Mouse (Mus musculus): ENCODE measurements around the gene Samsn1. TPM values are rescaled to one million over a fixed set of nuclear protein-coding genes. Genes with fewer than 3 reads are reported as not detected.

Gene Samsn1
- total RNA-seq (2012; rRNA removed) = 0.27 TPM in 1 of 2 replicates, not detected in the other

- no peak for TF ChIP-seq HCFC1 (IDR thresholded peaks at IDR 0.05; ENCODE audit: borderline replicate concordance, insufficient read depth, low read length)
- Histone ChIP-seq H3K9ac (ENCODE audit: insufficient read depth, low read depth, low read length, poor library complexity, severe bottlenecking) (no peak within 1 kb of the TSS), H3K4me3 (ENCODE audit: insufficient read depth in 1 of 2, low read depth in 1 of 2, low read length in 2 of 2, poor library complexity in 1 of 2, severe bottlenecking in 1 of 2) (no peak within 1 kb of the TSS), H3K4me1 (ENCODE audit: control insufficient read depth in 2 of 2, insufficient read depth in 2 of 2, low read length in 2 of 2, poor library complexity in 1 of 2) (no peaks in the 10 kb centered on the region), H3K27ac (ENCODE audit: insufficient read depth, low read depth, low read length, poor library complexity, severe bottlenecking) (no peak within 1 kb of the TSS), H3K36me3 (ENCODE audit: control insufficient read depth, insufficient read depth, low read length, poor library complexity, severe bottlenecking) (no peaks in the 10 kb centered on the region), H3K9me3 (ENCODE audit: control insufficient read depth, insufficient read depth, low read depth, low read length) (no peaks in the 10 kb centered on the region)
- in situ Hi-C loops (cut with MboI; ENCODE audit: low sequenced_read_pairs in 2 of 2, unreplicated experiment in 2 of 2) = no loop called here
- no peak for DNase-seq (ENCODE audit: low read depth, low spot score)
Observed at GRCm38 (mm10) chr16:76022181-76022580, at the start of gene Samsn1. Samsn1 (minus strand) TSS chr16:76022281.

- H3K4me1 ChIP-seq (ENCODE audit: control insufficient read depth in 2 of 2, insufficient read depth in 2 of 2, low read length in 2 of 2, poor library complexity in 1 of 2) = no peaks in the 10 kb centered on the region
Observed at GRCm38 (mm10) chr16:76066082-76066635, 44.1 kb upstream of the Samsn1 start.

GRCm38 (mm10) chr16:76054976-76055375 is 32.9 kb upstream of the Samsn1 start:
- peaks cover 4% of the 10 kb centered on the region; the same call in 1 of the 2 replicates for H3K9me3 ChIP-seq (ENCODE audit: control insufficient read depth, insufficient read depth, low read depth, low read length)
- in situ Hi-C loops (cut with MboI; ENCODE audit: low sequenced_read_pairs in 2 of 2, unreplicated experiment in 2 of 2) = no loop called here
- TF ChIP-seq ZNF384 (IDR thresholded peaks at IDR 0.05; ENCODE audit: low read depth, low read length) (no peak), HCFC1 (IDR thresholded peaks at IDR 0.05; ENCODE audit: borderline replicate concordance, insufficient read depth, low read length) (no peak), ZC3H11A (IDR thresholded peaks at IDR 0.05; ENCODE audit: borderline replicate concordance, low read depth, low read length) (no peak), CHD2 (IDR thresholded peaks at IDR 0.05; ENCODE audit: low read depth, low read length) (no peak), MAFK (IDR thresholded peaks at IDR 0.05; ENCODE audit: insufficient read depth, low read depth, low read length) (no peak)
- no peak overlapping the region for H3K4me3 ChIP-seq (ENCODE audit: insufficient read depth in 1 of 2, low read depth in 1 of 2, low read length in 2 of 2, poor library complexity in 1 of 2, severe bottlenecking in 1 of 2)
- no peaks in the 10 kb centered on the region for H3K4me1 ChIP-seq (ENCODE audit: control insufficient read depth in 2 of 2, insufficient read depth in 2 of 2, low read length in 2 of 2, poor library complexity in 1 of 2)
- no peaks in the 10 kb centered on the region for H3K36me3 ChIP-seq (ENCODE audit: control insufficient read depth, insufficient read depth, low read length, poor library complexity, severe bottlenecking)
- no peak for DNase-seq (ENCODE audit: low read depth, low spot score)
- H3K27ac ChIP-seq (ENCODE audit: insufficient read depth, low read depth, low read length, poor library complexity, severe bottlenecking) = no peak overlapping the region
- H3K9ac ChIP-seq (ENCODE audit: insufficient read depth, low read depth, low read length, poor library complexity, severe bottlenecking) = no peak overlapping the region

More at GRCm38 (mm10) chr16:76066082-76066635, 44.1 kb upstream of the Samsn1 start:
- TF ChIP-seq CHD2 (IDR thresholded peaks at IDR 0.05; ENCODE audit: low read depth, low read length) (no peak), MAFK (IDR thresholded peaks at IDR 0.05; ENCODE audit: insufficient read depth, low read depth, low read length) (no peak), HCFC1 (IDR thresholded peaks at IDR 0.05; ENCODE audit: borderline replicate concordance, insufficient read depth, low read length) (no peak), ZC3H11A (IDR thresholded peaks at IDR 0.05; ENCODE audit: borderline replicate concordance, low read depth, low read length) (no peak), ZNF384 (IDR thresholded peaks at IDR 0.05; ENCODE audit: low read depth, low read length) (no peak)
- no peaks in the 10 kb centered on the region for H3K9me3 ChIP-seq (ENCODE audit: control insufficient read depth, insufficient read depth, low read depth, low read length)
- H3K27ac ChIP-seq (ENCODE audit: insufficient read depth, low read depth, low read length, poor library complexity, severe bottlenecking) = no peak overlapping the region
- no peak overlapping the region for H3K4me3 ChIP-seq (ENCODE audit: insufficient read depth in 1 of 2, low read depth in 1 of 2, low read length in 2 of 2, poor library complexity in 1 of 2, severe bottlenecking in 1 of 2)
- no peaks in the 10 kb centered on the region for H3K36me3 ChIP-seq (ENCODE audit: control insufficient read depth, insufficient read depth, low read length, poor library complexity, severe bottlenecking)
- H3K9ac ChIP-seq (ENCODE audit: insufficient read depth, low read depth, low read length, poor library complexity, severe bottlenecking) = no peak overlapping the region
- no peak for DNase-seq (ENCODE audit: low read depth, low spot score)
- in situ Hi-C loops (cut with MboI; ENCODE audit: low sequenced_read_pairs in 2 of 2, unreplicated experiment in 2 of 2) = no loop called here

GRCm38 (mm10) chr16:76054079-76054478 is 32.0 kb upstream of the Samsn1 start:
- peaks cover 4% of the 10 kb centered on the region; the same call in 1 of the 2 replicates for H3K9me3 ChIP-seq (ENCODE audit: control insufficient read depth, insufficient read depth, low read depth, low read length)
- DNase-seq (ENCODE audit: low read depth, low spot score) = no peak
- no peak overlapping the region for H3K27ac ChIP-seq (ENCODE audit: insufficient read depth, low read depth, low read length, poor library complexity, severe bottlenecking)
- no peak overlapping the region for H3K9ac ChIP-seq (ENCODE audit: insufficient read depth, low read depth, low read length, poor library complexity, severe bottlenecking)
- no peak overlapping the region for H3K4me3 ChIP-seq (ENCODE audit: insufficient read depth in 1 of 2, low read depth in 1 of 2, low read length in 2 of 2, poor library complexity in 1 of 2, severe bottlenecking in 1 of 2)
- TF ChIP-seq ZNF384 (IDR thresholded peaks at IDR 0.05; ENCODE audit: low read depth, low read length) = no peak
- no peak for TF ChIP-seq ZC3H11A (IDR thresholded peaks at IDR 0.05; ENCODE audit: borderline replicate concordance, low read depth, low read length)
- H3K4me1 ChIP-seq (ENCODE audit: control insufficient read depth in 2 of 2, insufficient read depth in 2 of 2, low read length in 2 of 2, poor library complexity in 1 of 2) = no peaks in the 10 kb centered on the region
- H3K36me3 ChIP-seq (ENCODE audit: control insufficient read depth, insufficient read depth, low read length, poor library complexity, severe bottlenecking) = no peaks in the 10 kb centered on the region
- in situ Hi-C loops (cut with MboI; ENCODE audit: low sequenced_read_pairs in 2 of 2, unreplicated experiment in 2 of 2) = no loop called here

GRCm38 (mm10) chr16:76053537-76053936 is 31.5 kb upstream of the Samsn1 start:
- no peak overlapping the region for H3K4me3 ChIP-seq (ENCODE audit: insufficient read depth in 1 of 2, low read depth in 1 of 2, low read length in 2 of 2, poor library complexity in 1 of 2, severe bottlenecking in 1 of 2)
- DNase-seq (ENCODE audit: low read depth, low spot score) = no peak
- no peaks in the 10 kb centered on the region for H3K36me3 ChIP-seq (ENCODE audit: control insufficient read depth, insufficient read depth, low read length, poor library complexity, severe bottlenecking)
- in situ Hi-C loops (cut with MboI; ENCODE audit: low sequenced_read_pairs in 2 of 2, unreplicated experiment in 2 of 2) = no loop called here
- no peak overlapping the region for H3K27ac ChIP-seq (ENCODE audit: insufficient read depth, low read depth, low read length, poor library complexity, severe bottlenecking)
- no peak overlapping the region for H3K9ac ChIP-seq (ENCODE audit: insufficient read depth, low read depth, low read length, poor library complexity, severe bottlenecking)
- TF ChIP-seq ZC3H11A (IDR thresholded peaks at IDR 0.05; ENCODE audit: borderline replicate concordance, low read depth, low read length) = no peak
- TF ChIP-seq MAFK (IDR thresholded peaks at IDR 0.05; ENCODE audit: insufficient read depth, low read depth, low read length) = no peak
- TF ChIP-seq HCFC1 (IDR thresholded peaks at IDR 0.05; ENCODE audit: borderline replicate concordance, insufficient read depth, low read length) = no peak
- no peak for TF ChIP-seq CHD2 (IDR thresholded peaks at IDR 0.05; ENCODE audit: low read depth, low read length)
- no peak for TF ChIP-seq ZNF384 (IDR thresholded peaks at IDR 0.05; ENCODE audit: low read depth, low read length)
- no peaks in the 10 kb centered on the region for H3K4me1 ChIP-seq (ENCODE audit: control insufficient read depth in 2 of 2, insufficient read depth in 2 of 2, low read length in 2 of 2, poor library complexity in 1 of 2)
- H3K9me3 ChIP-seq (ENCODE audit: control insufficient read depth, insufficient read depth, low read depth, low read length) = peaks cover 4% of the 10 kb centered on the region; the same call in 1 of the 2 replicates

Data from ES-E14 (cell line).